Mouse (Mus musculus) olfactory bulb, adult 2 months (tissue): ENCODE measurements around the gene Rpap1.

Source experiments
- CTCF ChIP-seq: fragments of 200-500 bp; IDR thresholded peaks from 2 replicates; pipeline ENCODE4 v1.5.1; 2012; ENCODE audit warnings: low read depth, mild to moderate bottlenecking, low read length, moderate library complexity; ENCODE audit not compliant: insufficient read depth
- POLR2A ChIP-seq: fragments of 200-500 bp; IDR thresholded peaks from 2 replicates; pipeline ENCODE4 v1.6.1; 2012; ENCODE audit warnings: mild to moderate bottlenecking, low read depth, low read length, moderate library complexity; ENCODE audit not compliant: insufficient read depth

DNA sequence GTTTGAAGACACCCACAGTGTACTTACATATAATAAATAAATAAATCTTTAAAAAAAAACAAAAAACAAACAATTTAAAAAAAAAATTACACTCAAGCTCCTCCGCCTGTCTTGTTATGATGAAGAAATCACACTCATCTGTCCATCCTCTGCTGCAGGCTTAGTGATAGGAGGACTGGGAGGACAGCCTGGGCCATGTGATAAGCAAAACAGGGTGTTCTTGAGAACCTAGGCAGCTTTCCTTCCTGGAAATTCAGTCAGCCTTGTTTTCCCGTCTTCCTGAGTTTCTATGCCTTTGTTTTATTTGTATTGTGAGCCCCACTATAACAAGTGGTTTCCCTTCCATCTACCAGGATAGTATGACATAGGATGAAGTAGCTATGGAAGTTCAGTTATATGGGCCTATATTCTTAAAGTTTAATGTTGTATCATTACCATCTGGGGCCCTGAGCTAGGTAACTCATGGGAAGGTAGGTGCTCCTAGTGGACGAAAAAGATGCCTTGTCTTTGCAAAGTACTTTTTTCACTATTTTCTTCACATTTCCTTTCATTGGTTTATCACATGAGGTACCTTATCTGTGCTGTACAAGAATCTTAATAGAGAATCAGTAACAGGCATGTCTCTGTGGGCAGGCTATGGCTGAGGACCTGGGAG lies 59.4 kb downstream of the Rpap1 start:
- no peak for TF ChIP-seq CTCF
- TF ChIP-seq POLR2A, result no peak
